Mouse (Mus musculus): ENCODE data around the gene Tor4a. TPM values are rescaled to one million over a fixed set of nuclear protein-coding genes. Genes with fewer than 3 reads are reported as not detected.

Gene Tor4a
- total RNA-seq, 2 experiments from 2014 or later = 1.4 to 1.8 TPM

DNA sequence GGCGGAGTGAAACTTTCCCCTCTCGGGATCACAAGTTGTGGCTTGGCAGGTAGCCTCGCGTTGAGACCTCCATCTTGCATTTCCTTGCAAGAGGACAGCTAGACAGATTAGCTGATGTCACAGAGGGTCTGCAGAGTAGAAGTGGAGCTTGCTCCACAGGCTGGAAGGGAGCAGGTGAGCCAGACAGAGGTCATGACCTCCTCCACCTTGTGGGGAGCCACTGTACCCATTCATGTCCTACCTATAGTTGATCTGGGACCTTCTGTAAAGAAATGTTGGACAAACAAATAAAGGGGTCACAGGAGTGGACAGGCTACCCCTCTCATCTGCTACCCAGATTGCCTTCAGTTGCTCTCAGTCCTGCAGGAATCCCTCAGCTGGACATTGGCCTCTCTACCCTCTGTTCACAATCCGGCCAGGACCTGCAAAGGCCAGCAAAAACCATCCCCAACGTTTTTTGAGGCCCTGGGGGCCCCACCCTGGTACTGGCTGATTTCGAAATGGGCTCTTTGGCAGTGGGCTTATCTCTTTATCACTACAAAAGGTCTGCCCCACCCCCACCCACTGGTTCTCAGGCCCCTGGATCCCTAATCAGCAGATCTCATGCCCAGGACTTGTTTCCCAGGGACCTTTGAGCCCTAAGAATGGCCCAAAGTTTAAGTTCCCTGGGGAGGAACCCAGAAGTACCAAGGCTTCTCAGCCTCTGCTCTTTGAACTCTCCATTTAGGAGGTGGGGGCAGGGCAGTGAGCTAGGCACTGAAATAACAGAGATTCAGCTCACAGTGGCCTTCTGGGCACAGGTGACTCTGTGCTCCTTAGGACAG lies 21.6 kb downstream of the Tor4a start:
- DNase-seq = no peak
- intact Hi-C loops (cut with DNase I) = no loop called here

DNA sequence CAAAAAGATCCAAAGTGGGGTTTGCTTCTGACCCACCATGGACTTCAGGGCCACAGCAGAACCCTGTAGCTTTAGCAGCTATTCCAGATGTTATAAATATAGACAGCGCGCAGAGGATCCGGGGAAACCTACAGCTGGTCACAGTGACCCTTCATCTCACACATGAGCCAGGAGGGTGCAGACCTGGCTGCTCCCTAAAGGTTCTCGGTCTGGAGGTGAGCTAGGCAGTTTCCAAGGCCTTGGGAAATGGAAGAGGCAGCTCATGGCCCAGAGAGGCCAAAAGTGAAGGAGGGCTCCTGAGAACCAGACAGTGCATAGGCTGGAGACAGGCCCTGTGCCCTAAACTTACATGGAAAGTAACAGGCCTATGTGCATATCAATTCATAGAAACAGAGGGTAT lies 22.9 kb downstream of the Tor4a start:
- DNase-seq = no peak
- intact Hi-C loops (cut with DNase I) = no loop called here

DNA sequence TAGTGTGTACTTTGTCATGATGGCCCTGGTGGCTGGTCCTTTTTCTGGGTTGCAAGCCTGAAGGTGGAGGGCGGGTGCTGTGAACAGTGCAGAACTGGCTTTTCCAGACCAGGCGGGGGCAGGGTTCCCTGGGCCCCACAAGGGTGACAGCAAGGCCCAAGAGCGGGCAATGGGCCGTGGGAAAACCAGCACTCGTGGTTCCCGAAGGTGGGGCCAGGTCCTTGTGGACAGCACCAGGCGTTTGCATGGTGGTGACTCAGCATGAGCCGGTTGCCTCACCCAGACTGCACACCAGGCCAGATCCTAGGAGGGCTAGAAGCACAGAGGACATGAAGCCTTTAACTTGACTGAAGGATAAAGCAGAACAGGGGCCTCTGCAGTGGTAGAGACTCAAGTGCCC lies 24.1 kb downstream of the Tor4a start:
- intact Hi-C loops (cut with DNase I) = no loop called here
- DNase-seq = no peak

DNA sequence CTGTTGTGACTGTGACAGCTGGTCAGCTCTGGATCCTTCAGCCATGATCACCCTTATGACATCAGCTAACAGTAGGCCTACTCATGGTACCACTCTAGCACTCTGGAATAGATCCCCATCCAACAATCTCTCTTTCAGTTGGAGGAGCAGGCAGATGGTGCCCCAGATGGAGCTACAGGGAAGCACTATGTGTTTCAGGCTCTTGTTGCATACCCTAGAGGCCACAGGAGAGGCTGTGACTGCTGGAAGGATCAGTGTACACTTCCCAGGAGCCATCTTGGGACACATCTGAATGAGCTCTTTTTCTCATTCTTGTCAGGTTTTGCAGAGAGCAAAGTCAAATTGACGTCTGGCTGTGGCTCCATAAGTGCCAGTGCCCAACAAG lies 24.9 kb downstream of the Tor4a start:
- intact Hi-C loops (cut with DNase I) = no loop called here
- no peak for DNase-seq

DNA sequence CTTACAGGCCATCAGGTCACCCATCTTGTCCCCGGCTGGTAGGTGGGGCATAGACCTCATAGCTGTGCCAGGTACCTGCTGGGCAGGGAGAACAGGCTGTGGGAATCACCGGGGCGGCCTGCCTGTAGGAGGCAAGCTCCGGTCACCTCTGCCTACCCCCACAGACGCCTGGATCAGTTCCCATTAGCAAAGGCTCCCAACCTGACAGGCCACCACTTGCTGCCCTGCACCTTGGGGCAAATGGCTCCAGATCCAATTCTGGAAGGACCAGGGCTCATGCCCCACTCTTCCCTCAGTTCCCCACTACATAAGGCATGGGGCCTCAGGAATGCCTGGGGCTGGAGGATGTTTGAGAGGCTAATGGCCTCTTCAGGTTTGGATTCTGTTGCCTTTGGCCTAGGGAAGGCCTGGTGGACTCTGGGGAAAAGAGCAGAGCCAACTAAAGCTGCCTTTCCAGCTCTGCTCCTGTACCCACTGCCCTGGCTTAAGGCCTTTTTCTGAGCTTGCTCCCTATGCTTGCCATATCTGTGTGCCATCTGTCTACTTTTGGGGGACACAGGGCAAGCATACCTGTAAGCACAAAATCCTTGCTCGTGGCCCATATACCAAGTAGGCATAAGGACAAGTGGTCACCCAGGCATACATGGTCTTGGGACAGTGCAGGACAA lies 25.5 kb downstream of the Tor4a start:
- intact Hi-C loops (cut with DNase I) = no loop called here
- no peak for DNase-seq

DNA sequence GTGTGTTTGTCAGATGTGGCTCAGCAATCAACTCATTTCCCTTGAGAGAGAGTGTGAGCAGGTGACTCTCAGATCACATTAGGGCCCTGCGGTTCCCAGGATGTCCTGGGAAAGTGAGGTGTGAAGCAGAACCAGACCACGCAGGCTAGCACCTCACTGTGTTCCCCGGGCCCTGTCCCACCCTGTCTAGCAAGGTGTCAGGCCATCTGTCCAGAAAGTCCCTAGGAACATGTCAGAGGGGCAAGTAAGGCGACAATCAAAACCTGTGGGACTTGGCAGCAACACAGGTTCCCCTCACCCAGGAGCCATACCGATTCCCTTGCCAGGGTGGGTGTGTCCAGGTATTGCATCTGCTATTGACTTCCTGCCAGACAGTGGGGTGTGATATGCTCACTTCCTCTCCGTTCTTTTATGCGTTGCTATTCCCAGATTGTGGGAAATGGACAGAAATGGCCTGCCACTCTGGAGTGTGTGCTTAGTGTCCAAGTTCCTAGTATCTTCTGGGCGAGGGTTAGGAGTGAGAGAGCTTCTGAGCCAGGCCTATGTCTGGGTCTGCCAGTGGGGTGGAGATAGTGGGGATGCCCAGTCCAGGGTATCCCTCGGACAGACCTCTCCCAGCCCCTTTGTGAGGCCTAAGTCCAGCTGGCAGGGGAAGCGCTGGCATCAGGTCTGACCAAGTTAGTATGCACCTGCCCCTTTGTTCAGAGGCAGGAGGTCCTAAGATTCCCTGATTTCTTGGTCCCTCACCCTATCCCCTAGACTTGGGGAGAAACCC lies 26.2 kb downstream of the Tor4a start:
- intact Hi-C loops (cut with DNase I) = no loop called here
- no peak for DNase-seq

DNA sequence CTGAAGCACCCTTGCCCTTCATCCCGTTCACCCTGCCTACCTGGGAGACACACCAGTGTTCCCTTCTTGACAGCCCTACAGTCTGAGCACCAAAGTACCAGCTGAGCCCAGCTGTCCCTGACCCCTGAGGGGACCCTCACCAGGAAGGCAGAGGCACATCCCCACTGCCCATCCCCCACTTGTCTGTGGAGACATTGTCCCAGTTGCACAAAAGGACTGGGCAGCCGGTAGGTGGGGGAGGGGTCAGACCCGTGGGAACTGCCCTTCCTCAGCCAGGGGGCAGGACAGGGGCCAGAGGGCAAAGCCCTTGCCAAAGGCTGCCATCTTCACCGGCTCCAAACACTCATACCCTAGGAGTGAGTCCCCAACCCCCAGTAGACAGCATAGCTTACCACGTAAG lies 26.9 kb downstream of the Tor4a start:
- no peak for DNase-seq
- intact Hi-C loops (cut with DNase I) = no loop called here

DNA sequence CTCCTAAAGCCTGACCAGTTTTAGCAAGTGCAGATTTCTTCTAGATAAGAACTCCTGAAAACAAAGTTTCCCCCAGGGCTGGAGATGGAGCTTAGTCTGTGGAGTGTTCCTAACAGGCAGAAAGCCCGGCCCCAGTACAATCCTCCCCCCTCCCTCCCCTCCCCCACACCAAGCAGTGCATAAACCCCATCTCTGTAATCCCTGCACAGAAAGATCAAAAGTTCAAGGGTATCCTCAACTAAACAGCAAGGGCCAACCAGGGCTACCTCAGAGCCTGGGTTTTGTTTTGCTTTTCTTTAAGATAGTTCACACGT lies 28.1 kb downstream of the Tor4a start:
- DNase-seq = no peak
- intact Hi-C loops (cut with DNase I) = no loop called here

DNA sequence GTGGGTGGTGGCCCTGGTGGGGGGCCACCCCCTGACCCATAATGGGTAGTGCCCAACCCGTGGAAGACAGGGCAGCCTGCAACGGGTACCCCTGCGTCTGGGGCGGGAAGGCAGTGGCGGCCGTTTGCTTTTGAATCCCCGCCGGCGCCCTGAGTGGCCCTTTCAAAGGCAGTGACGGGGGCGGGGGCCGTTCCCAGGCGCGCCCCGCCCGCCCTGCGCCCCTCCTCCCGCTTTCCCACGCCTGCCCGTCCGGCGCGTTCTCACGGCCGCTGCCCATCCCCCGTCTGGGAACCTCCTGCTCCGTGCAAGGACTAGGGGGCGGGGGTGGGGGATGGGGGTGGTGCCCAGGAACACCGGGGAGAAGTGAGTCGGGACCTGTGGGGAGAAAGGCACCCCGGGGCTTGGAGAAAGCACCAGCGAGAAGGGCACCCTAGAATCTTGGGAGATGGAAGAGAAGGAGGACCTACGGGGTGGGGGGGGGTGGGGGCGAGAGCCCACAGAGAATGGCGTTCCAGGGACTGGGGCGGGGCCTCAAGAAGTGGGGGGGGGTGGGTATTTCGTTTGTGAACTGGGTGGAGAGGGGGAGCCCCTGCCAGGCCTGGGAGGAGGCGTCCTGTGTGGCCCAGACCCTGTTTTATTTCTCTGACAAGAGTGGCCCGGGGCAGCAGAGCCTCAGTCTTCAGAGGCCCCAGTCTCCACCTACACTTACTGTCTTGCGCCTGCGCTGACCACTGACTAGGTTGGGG lies 28.6 kb downstream of the Tor4a start:
- intact Hi-C loops (cut with DNase I) = no loop called here
- DNase-seq = peak; percentile 83

DNA sequence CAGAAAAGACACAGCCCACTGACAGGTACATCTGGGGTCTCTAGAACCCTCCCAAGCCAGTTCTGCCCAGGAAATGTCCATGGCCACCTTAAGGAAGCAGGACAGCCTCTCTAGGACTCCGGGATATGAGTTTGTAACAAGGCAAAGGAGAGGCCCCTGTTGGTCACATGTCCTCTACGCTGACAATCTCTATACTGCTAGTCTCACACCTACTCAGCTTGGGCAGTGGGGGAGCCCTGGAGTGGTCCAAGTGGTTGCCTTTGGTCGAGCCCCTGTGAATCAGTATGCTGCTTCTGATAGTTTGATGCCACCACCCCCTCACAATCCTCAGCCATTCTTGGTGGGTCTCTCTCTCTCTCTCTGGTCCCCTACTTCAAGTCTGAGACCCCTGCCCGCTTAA lies 29.2 kb downstream of the Tor4a start:
- DNase-seq = no peak
- intact Hi-C loops (cut with DNase I) = no loop called here

DNA sequence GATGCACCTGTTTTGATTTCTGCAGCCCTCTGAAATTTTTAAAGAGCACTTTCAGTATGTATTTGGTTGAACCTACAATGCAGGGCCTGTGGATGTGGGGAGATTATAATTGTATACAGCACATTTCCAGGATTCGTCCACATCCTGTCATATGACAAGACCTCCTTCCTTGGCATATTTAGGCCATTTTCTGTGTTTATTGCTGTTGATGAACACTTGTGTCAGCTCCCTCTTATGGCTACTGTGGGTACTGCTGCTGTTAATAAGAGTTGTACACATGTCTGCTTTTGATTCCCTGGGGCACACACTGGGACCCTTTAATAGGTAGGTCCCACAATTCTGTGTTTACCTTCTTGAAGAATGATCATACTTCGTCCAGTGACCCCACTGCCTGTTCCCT lies 39.0 kb downstream of the Tor4a start:
- DNase-seq = peak; percentile 54
- intact Hi-C loops (cut with DNase I) = no loop called here

DNA sequence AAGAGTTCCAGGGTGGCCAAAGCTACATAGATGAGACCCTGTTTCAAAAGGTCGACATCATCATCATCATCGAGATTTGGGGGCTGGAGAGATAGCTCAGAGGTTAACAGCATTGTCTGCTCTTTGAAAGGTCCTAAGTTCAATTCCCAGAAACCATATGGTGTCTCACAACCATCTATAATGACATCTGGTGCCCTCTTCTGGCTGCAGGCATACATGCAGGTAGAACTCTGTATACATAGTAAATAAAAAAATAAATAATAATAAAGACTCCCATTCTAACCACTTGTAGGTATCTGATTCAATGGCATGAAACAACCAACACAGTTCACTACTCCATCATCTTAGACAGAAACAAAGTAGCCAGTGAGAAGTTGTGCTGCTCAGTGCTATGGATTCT lies 39.7 kb downstream of the Tor4a start:
- intact Hi-C loops (cut with DNase I) = no loop called here
- DNase-seq = no peak

DNA sequence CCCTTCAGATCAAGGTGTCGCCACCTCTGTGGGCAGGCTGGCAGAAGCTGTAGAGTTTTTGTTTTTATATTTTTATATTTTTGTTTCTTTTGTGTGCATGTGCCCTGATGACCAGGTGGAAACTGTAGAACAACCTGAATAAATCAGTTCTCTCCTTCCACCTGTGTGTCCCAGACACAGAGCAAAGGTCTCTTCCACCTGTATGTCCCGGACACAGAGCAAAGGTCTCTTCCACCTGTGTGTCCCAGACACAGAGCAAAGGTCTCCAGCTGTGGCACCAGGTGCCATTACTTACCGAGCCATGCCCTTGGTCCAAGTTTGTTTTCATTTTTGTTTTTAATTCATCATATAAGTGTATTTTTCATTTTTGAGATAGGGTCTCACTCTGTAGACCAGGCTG lies 40.5 kb downstream of the Tor4a start:
- DNase-seq = no peak
- intact Hi-C loops (cut with DNase I) = no loop called here

DNA sequence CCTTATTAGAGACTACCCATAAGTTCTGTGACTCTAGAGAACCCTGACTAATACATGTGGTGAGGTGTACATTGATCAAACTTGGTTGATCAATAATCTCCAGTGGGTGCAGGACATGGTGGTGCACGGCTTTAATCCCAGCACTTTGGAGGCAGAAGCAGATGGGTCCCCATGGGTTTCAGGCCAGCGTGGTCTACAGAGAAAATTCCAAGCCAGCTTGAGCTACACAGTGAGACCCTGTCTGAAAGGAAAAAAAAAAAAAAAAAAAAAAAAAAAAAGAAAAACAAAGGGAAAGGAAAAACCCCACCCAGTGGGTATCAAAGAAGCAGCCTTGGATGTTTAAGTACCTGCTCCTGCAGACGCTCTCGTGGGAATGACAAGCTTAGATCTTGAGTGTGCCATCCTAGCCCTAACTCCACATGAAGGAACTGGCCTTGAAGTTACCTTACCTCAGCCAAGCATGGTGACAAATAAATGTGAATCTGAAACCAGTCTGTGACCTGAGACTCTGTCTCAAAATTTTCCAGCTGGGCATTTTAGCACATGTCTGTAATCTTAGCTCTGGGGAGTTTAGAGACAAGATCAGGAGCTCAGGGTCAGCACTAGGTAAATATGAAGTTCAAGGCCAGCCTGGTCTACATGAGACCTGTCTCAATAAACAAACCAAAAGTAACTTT lies 45.3 kb downstream of the Tor4a start:
- intact Hi-C loops (cut with DNase I) = no loop called here
- no peak for DNase-seq

DNA sequence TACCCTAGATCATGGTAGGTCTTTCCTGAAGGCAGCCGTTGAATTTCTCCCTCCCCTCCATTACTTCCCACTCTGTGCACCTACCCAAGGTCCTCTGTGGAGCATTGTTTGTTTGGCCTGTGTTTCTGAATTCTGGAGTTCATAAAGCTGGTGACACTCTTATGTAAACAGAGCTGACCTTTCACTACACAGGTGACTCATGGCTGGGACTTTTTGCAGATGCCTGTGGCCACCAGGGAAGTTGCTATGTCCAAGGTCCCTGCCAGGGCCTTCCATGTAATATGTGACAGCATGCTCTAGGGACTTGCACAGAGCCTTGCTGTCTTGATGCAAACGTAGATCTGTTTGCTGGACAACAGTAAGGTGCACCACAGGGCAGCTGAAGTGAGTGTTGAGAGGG lies 47.0 kb downstream of the Tor4a start:
- no peak for DNase-seq
- intact Hi-C loops (cut with DNase I) = no loop called here

DNA sequence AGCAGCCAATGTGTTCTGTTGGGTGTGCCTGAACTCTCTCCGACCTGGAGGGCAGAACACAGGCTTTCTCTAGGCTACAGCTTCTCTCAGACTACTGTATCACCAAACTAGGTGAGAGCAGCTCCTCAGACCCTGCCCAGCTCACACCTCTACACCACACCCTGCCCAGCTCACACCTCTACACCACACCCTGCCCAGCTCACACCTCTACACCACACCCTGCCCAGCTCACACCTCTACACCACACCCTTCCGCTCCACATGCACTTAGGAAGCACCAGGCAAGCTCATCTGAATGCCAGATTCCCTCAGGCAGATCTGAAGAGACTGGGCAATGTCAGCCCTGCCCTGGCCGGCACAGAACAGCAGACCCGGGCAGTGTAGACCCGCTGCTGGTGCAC lies 48.8 kb downstream of the Tor4a start:
- DNase-seq = no peak
- intact Hi-C loops (cut with DNase I) = no loop called here

DNA sequence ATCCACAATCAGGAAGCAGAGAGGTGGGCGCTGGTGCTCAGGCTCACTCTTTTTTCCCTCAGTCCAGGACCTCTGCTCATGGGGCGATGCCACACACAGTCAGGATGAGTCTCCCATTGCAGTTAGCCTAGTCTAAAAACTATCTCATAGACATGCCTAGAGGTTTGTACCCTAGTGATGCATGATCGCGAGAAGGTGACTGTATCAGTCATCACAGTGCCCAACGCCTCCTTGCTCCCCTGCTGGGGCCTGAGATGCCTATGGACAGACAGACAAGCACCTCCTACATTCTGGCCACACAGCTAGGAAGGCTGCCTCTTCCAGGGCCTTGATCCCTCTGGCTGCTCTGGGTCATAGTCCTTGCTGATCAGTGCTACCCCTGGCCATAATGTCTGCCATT lies 49.3 kb downstream of the Tor4a start:
- no peak for DNase-seq
- intact Hi-C loops (cut with DNase I) = no loop called here

DNA sequence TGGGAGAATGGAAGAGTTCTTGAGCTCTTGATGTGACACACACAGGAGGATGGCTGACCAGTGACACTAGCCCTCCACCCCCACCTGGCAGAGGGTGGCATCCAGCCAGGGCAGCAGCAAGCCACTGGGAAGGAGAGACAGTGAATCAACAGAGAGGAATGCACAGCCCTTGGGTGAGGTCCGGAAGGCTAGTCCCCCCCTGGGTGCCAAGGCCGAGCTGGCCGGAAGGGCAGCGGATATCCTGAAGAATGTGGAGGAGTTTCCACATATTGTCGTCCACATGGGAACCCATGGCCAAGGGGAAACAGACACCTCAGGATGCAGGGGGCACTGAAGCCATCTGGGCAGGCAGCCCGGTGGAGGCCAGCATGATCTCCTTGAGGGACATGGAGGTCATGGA lies 51.3 kb downstream of the Tor4a start:
- no peak for DNase-seq

More for the DNA sequence above, 51.3 kb downstream of the Tor4a start:
- intact Hi-C loops (cut with DNase I) = no loop called here

Data from left cerebral cortex, postnatal 4 days (tissue).